Mouse (Mus musculus): ENCODE data around the gene Slc35f1.

Gene Slc35f1

DNA sequence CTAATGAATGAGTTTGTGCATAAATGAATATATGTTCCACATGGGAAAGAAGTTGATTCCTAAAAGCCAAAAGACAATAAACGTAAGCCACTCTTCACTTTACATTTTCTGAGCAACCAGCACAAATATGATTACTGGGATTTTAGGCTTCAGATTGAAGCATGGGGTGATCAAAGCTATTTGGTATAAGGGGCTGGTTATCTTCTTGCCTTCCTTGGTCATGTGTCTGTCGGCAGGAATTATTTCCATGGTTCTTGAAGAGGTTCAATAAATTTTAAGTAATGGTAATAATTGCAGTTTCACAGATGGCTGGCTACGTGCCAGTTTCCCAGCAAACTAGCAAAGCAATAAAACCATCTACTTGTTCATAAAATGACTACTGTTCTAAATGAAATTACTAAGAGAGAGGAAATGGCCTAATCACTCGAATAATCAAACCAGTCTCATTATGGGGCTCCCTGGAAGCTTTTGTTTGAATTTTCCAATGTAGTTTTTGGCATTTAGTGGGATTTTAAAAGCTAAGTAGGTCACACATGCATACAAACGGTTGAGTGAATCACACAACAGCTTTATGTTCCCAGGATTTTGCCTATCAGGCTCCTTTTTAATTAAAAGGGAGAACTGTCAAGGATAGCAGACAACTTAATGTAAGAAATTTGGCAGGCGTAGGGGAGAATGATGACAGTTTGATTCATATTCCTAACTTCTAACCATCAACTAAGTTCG lies 425.5 kb downstream of the Slc35f1 start:
- no peak for DNase-seq

- no peak for DNase-seq
Measured at GRCm38 (mm10) chr10:53120608-53121007, 430.3 kb downstream of the Slc35f1 start.

- DNase-seq, result peak; percentile 28
Measured at GRCm38 (mm10) chr10:53124365-53124764, 434.0 kb downstream of the Slc35f1 start.

DNA sequence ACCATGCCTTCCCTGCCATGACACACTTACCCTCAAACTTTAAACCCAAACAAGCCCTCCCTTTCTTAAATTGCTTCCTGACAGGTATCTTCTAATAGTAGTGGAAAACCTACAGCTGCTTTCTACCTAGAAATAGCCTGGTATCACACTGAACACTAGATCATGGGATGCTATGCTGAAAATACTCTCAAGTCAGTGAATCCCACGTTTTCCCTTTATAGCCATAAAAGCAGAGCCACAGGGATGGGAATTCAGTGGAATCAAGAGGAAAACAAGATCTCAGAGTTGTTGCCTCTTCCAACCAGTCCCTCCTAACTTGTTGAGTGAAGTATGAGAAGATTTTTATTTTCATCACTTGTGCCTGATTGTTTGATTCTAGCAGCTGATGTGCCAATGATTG lies 442.4 kb downstream of the Slc35f1 start:
- DNase-seq, result no peak

DNA sequence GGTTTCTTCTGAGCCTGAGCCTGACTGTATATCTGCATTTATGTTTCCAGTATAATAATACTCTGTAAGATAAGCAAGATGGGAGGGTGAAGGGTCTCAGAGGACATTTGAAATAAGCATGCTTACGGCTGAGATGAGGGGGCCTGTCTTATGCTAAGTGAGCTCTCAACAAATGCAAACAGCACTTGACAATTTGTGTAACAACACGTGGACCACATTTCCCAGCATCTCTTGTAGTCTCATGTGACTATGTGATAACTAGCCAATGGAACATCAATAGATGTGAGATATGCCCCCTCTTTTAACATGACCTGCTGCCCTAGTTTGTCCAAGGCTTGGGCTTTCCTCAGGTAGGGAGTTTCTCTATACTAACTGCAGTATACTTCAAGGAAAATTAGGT lies 460.0 kb downstream of the Slc35f1 start:
- DNase-seq, result no peak

DNA sequence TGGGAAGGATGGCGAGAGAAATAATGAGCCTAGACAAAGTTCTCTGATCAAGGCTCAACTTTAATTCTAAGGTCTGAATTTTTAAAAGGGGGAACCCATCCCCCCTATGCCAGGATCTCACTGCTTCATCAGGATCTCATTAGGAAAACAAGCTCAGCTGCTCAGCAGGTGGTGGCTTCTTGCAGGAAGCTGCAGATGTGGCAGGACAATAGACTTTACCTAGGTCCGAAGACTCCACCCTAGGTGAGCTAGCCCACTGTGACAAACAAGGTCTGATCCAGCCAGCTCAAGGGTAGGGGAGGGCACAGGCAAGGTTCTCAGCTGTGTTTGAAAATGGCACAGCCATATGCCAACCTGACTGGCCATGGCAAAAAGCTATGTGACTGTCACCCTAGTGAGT lies 460.6 kb downstream of the Slc35f1 start:
- no peak for DNase-seq

GRCm38 (mm10) chr10:53156374-53156773 lies 466.0 kb downstream of the Slc35f1 start:
- DNase-seq, result no peak

- no peak for DNase-seq
Measured at GRCm38 (mm10) chr10:53157740-53158139, 467.4 kb downstream of the Slc35f1 start.

Data from cerebellum, adult 8-10 months (tissue).